Mouse (Mus musculus) limb, embryonic 15.5 days (tissue): ENCODE data around the gene Kif23. TPM values are rescaled to one million over a fixed set of nuclear protein-coding genes. Genes with fewer than 3 reads are reported as not detected.

Source experiments
- ATAC-seq: fragments of 200-750 bp; cut with Nextera tagmentation; 2 replicates; pipeline ENCODE4 v1.8.0; 2017; ENCODE audit warnings: low read depth, moderate TSS enrichment; ENCODE audit not compliant: insufficient number of reproducible peaks, low FRiP score, low TSS enrichment
- H3K27ac ChIP-seq: fragments of 300-500 bp; sonication (generic); 2 replicates; pipeline ENCODE4 v1.5.1; 2015; ENCODE audit warnings: moderate library complexity, mild to moderate bottlenecking, inconsistent platforms
- H3K27me3 ChIP-seq: fragments of 300-500 bp; sonication (generic); 2 replicates; pipeline ENCODE4 v1.6.1; 2015; ENCODE audit warnings: inconsistent platforms
- H3K36me3 ChIP-seq: fragments of 300-500 bp; sonication (generic); 2 replicates; pipeline ENCODE4 v1.6.1; 2015; ENCODE audit warnings: inconsistent platforms
- H3K4me1 ChIP-seq: fragments of 300-500 bp; sonication (generic); 2 replicates; pipeline ENCODE4 v1.6.1; 2015; ENCODE audit warnings: inconsistent platforms
- H3K4me2 ChIP-seq: fragments of 300-500 bp; sonication (generic); 2 replicates; pipeline ENCODE4 v1.6.1; 2015; ENCODE audit warnings: mild to moderate bottlenecking, inconsistent platforms
- H3K4me3 ChIP-seq: fragments of 300-500 bp; sonication (generic); 2 replicates; pipeline ENCODE4 v1.5.1; 2015; ENCODE audit warnings: mild to moderate bottlenecking, inconsistent platforms
- H3K9ac ChIP-seq: fragments of 300-500 bp; sonication (generic); 2 replicates; pipeline ENCODE4 v1.6.1; 2015; ENCODE audit warnings: inconsistent platforms
- H3K9me3 ChIP-seq: fragments of 300-500 bp; sonication (generic); 2 replicates; pipeline ENCODE4 v1.6.1; 2016; ENCODE audit warnings: inconsistent platforms
- WGBS: fragments of 180-500 bp; shearing (Covaris S2); methylation state at CpG from one replicate; pipeline ENCODE4 v1.1.7; 2015; 5-methylcytosine and 5-hydroxymethylcytosine counted together
- polyA plus RNA-seq: library from polyadenylated mRNA; unstranded; fragments of >200 nt; fragmentation: Nextera tagmentation; extraction: Ambion mirVana; gene quantifications from 2 replicates; pipeline ENCODE4 v1.2.1, GENCODE M21; 2015

Gene Kif23
- 91.2 and 92.0 TPM in 2 replicates for polyA plus RNA-seq

DNA sequence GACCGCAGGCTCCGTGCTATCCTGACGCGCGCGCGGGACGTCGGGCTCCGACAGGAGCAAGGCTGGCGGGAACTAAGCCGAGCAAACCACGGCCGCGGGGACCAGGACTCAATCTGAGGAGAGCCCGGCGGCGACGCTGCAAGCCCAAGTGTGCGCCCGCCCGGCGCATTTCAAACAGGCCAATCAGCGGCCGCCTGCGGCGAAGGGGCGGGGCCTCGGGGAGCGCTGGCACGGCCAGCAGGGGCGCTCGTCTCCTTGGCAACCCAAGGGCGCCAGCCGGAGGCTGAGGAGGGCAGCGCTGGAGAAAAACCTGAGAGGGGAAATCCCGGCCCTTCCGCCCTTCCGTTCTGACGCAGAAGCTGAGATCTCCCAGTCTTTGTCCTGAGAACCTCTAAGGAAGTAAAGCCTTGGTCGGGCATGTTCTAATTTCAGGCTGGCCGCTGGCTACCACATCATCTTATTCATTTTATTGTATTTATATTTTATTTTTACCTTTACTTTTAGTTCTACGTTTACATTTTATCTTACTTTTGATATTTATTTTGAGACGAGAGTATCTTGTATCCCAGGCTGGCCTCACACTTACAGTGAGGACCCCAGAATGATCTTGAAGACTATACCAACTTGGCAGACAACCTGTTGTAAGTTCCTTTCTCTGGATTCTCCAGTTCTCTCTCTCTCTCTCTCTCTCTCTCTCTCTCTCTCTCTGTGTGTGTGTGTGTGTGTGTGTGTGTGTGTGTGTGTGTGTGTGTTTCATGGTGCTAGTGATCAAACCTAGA is at the start of gene Kif23:
Gene Kif23, minus strand, starts transcription at position 152 of the 779 bp plus-strand sequence.
- Histone ChIP-seq H3K4me1 (peaks cover 14% of the 10 kb centered on the region), H3K4me3 (peak within 1 kb of the TSS; percentile 73), H3K9me3 (no peaks in the 10 kb centered on the region), H3K27ac (peak within 1 kb of the TSS; percentile 69), H3K4me2 (peak within 1 kb of the TSS; percentile 99), H3K27me3 (no peaks in the 10 kb centered on the region), H3K36me3 (no peaks in the 10 kb centered on the region; the same call in 1 of the 2 replicates), H3K9ac (peak within 1 kb of the TSS; percentile 65)
- ATAC-seq = peak; percentile 91
- under 1% methylated on average over 44 of the region's 44 CpGs for WGBS

- H3K27ac ChIP-seq = no peak overlapping the region
- no peaks in the 10 kb centered on the region for H3K27me3 ChIP-seq
- H3K36me3 ChIP-seq = no peaks in the 10 kb centered on the region
- 64% methylated on average over 4 of the region's 4 CpGs for WGBS
- H3K4me2 ChIP-seq = no peak overlapping the region
- H3K4me1 ChIP-seq = no peaks in the 10 kb centered on the region
- ATAC-seq = no peak
- H3K9me3 ChIP-seq = no peaks in the 10 kb centered on the region
- no peak overlapping the region for H3K9ac ChIP-seq
- H3K4me3 ChIP-seq = no peak overlapping the region
Observed at GRCm38 (mm10) chr9:61991158-61991557, 44.6 kb upstream of the Kif23 start.

DNA sequence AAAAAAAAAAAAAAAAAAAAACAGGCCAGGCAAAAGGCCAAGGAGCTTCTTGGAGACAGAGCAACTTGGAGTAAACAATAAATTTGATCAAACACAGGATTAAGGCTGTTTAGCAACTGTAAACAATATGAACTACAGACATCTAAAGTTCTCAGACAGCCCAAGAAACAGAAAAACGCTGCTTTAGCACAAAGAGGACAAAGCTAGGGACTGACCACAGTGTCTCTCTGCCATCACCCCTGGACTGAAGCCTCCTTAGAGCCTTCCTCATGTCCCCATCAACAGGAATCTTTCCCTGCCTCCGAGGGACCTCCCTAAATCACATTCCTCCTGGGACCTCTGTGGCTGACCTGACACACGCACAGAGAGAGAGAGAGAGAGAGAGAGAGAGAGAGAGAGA is 44.2 kb upstream of the Kif23 start:
- Histone ChIP-seq H3K4me3 (no peak overlapping the region), H3K4me2 (no peak overlapping the region), H3K4me1 (peaks cover 1% of the 10 kb centered on the region), H3K9ac (no peak overlapping the region), H3K27me3 (no peaks in the 10 kb centered on the region), H3K9me3 (no peaks in the 10 kb centered on the region), H3K27ac (no peak overlapping the region), H3K36me3 (no peaks in the 10 kb centered on the region)
- WGBS = 36% methylated on average over 3 of the region's 3 CpGs
- ATAC-seq = no peak

- H3K27ac ChIP-seq = no peak overlapping the region
- H3K36me3 ChIP-seq = no peaks in the 10 kb centered on the region
- peaks cover 21% of the 10 kb centered on the region for H3K4me1 ChIP-seq
- no peak overlapping the region for H3K4me2 ChIP-seq
- no peak overlapping the region for H3K9ac ChIP-seq
- ATAC-seq = no peak
- H3K27me3 ChIP-seq = no peaks in the 10 kb centered on the region
- H3K9me3 ChIP-seq = no peaks in the 10 kb centered on the region
- H3K4me3 ChIP-seq = no peak overlapping the region
- 87% methylated on average over 7 of the region's 7 CpGs for WGBS
Observed at GRCm38 (mm10) chr9:61986055-61986454, 39.5 kb upstream of the Kif23 start.

GRCm38 (mm10) chr9:61985183-61985863 is 38.7 kb upstream of the Kif23 start:
- H3K4me3 ChIP-seq = no peak overlapping the region
- no peak overlapping the region for H3K4me2 ChIP-seq
- H3K27ac ChIP-seq = no peak overlapping the region
- no peaks in the 10 kb centered on the region for H3K36me3 ChIP-seq
- H3K27me3 ChIP-seq = no peaks in the 10 kb centered on the region
- H3K9me3 ChIP-seq = no peaks in the 10 kb centered on the region
- H3K4me1 ChIP-seq = peaks cover 21% of the 10 kb centered on the region
- 18% methylated on average over 11 of the region's 11 CpGs for WGBS
- no peak for ATAC-seq
- H3K9ac ChIP-seq = no peak overlapping the region

GRCm38 (mm10) chr9:61982940-61983620 is 36.5 kb upstream of the Kif23 start:
- no peak for ATAC-seq

DNA sequence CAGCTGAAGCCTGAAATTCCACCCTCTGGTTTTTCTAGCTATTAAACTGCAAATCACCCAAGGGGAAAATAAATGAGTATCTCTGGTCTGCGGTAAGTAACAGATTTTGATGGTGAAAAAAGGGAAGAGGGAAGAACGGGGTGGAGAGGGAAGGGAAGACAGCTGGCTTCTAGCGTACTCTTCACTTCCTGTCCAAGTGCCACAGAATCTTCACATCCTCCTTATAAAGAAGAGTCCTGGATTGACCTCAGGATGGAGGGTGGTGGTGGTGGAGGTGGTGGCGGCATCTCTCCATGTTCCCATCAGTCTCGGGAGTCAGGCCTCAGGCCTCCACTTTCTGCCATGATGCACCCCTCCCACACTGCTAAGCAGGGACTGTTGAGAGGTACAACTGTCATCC is 35.3 kb upstream of the Kif23 start:
- whole genome bisulfite sequencing = 50% methylated on average over 5 of the region's 5 CpGs
- no peak for ATAC-seq
- H3K9me3 ChIP-seq = no peaks in the 10 kb centered on the region
- no peaks in the 10 kb centered on the region for H3K36me3 ChIP-seq
- no peaks in the 10 kb centered on the region for H3K27me3 ChIP-seq
- no peak overlapping the region for H3K9ac ChIP-seq
- H3K4me3 ChIP-seq = no peak overlapping the region
- H3K27ac ChIP-seq = no peak overlapping the region
- H3K4me2 ChIP-seq = no peak overlapping the region
- H3K4me1 ChIP-seq = peaks cover 21% of the 10 kb centered on the region

More at GRCm38 (mm10) chr9:61982940-61983620, 36.5 kb upstream of the Kif23 start:
- Histone ChIP-seq H3K4me2 (no peak overlapping the region), H3K9ac (no peak overlapping the region), H3K27me3 (no peaks in the 10 kb centered on the region), H3K9me3 (no peaks in the 10 kb centered on the region), H3K4me1 (peaks cover 21% of the 10 kb centered on the region), H3K27ac (no peak overlapping the region), H3K36me3 (no peaks in the 10 kb centered on the region), H3K4me3 (no peak overlapping the region)
- 83% methylated on average over 7 of the region's 7 CpGs for WGBS

- 87% methylated on average over 2 of the region's 2 CpGs for WGBS
- no peak overlapping the region for H3K27ac ChIP-seq
- H3K9me3 ChIP-seq = no peaks in the 10 kb centered on the region
- H3K4me1 ChIP-seq = peaks cover 13% of the 10 kb centered on the region
- H3K4me2 ChIP-seq = no peak overlapping the region
- no peaks in the 10 kb centered on the region for H3K27me3 ChIP-seq
- no peaks in the 10 kb centered on the region for H3K36me3 ChIP-seq
- H3K4me3 ChIP-seq = no peak overlapping the region
- no peak for ATAC-seq
- no peak overlapping the region for H3K9ac ChIP-seq
Observed at GRCm38 (mm10) chr9:61979983-61980382, 33.4 kb upstream of the Kif23 start.

DNA sequence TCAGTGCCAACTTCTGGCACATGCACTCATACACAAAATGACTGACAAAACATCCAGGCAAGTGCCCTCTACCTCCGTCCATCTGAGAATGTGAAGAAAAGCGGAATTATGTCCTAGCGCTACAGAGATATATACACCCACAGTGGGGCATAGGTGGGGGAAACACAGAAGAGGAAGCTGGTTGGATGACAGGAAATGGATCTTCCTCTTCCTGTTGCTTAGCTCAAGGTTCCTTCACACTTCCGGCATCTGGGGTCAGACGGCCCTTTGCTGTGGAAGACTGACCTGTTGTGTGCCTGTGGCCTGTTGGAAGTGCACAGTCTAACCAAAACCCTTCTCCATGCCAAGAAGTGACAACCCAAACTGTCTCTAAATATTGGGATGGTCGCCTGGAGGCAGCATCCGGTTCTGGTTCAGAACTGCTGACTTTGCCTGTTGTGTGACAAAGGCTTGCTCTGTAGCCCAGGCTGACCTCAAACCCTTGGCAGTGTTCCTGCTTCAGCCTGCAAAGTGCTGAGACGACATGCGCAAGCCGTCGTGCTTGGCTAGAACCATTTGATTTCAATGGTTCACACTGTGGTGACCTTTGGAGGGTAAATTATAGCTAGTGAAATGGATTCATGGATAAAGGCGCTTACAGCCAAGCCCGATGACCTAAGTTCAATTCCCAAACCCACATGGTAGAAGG is 30.8 kb upstream of the Kif23 start:
- Histone ChIP-seq H3K9me3 (no peaks in the 10 kb centered on the region), H3K4me2 (no peak overlapping the region), H3K27me3 (no peaks in the 10 kb centered on the region), H3K36me3 (no peaks in the 10 kb centered on the region), H3K4me3 (no peak overlapping the region), H3K9ac (no peak overlapping the region), H3K4me1 (peaks cover 9% of the 10 kb centered on the region), H3K27ac (no peak overlapping the region)
- 85% methylated on average over 13 of the region's 13 CpGs for WGBS
- no peak for ATAC-seq

DNA sequence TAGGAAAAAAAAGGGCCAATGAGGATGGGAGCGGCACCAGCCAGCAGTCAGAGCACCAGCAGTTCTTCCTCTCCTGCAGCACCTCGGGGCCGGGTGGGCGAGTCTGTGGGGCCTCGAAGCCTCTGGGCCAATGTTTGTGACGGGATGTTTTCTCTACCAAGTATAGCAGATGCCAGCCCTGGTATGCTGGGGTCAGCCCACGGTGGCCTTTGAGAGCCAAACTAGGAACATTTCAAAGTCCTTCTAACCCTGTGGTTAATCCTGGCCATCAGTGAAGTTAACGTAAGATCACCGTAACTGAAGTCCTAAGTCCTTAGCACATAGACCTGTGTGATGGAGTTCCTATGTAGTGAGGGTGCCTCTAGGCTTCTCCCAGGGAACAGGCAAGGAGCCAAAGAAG is 25.5 kb upstream of the Kif23 start:
- H3K4me1 ChIP-seq = no peaks in the 10 kb centered on the region
- ATAC-seq = no peak
- no peaks in the 10 kb centered on the region for H3K36me3 ChIP-seq
- H3K27ac ChIP-seq = no peak overlapping the region
- WGBS = 45% methylated on average over 9 of the region's 9 CpGs
- no peak overlapping the region for H3K4me2 ChIP-seq
- H3K9me3 ChIP-seq = no peaks in the 10 kb centered on the region
- no peak overlapping the region for H3K4me3 ChIP-seq
- H3K9ac ChIP-seq = no peak overlapping the region
- H3K27me3 ChIP-seq = no peaks in the 10 kb centered on the region

DNA sequence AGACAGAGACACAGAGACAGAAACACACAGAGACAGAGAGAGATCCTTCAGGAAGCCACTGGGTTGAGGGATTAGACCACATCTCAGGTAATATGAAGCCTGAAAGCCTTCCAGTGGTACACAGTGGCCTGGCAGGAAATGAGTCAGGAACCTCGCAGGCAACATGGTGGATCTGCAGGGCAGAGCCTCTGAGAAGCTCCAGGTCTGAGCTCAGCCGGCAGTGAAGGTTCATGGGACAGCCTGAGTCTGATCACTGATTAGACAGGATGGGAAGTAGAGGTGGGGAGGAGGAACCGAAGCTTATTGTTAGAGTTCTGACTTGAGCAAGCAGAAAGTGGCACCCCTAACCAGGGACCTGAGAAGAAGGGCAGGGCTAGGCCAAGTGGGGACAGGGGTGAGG is 24.5 kb upstream of the Kif23 start:
- Histone ChIP-seq H3K27ac (no peak overlapping the region), H3K4me1 (peaks cover 3% of the 10 kb centered on the region; the same call in 1 of the 2 replicates), H3K4me2 (no peak overlapping the region), H3K9ac (no peak overlapping the region), H3K27me3 (no peaks in the 10 kb centered on the region), H3K9me3 (no peaks in the 10 kb centered on the region), H3K36me3 (no peaks in the 10 kb centered on the region), H3K4me3 (no peak overlapping the region)
- WGBS = 72% methylated on average over 3 of the region's 3 CpGs
- no peak for ATAC-seq
